Mouse (Mus musculus): Measurements from ENCODE around the gene Wbp2. TPM values are rescaled to one million over a fixed set of nuclear protein-coding genes. Genes with fewer than 3 reads are reported as not detected.

Wbp2 gene
- total and polyA plus RNA-seq, 3 experiments: 165 to 517 (median 185) TPM

- DNase-seq: peak; percentile 98
These were observed 56.5 kb downstream of the Wbp2 start, which contains the start of gene Unk for GRCm38 (mm10) chr11:116030088-116030897. Gene Unk, plus strand, starts transcription at chr11:116030322.

GRCm38 (mm10) chr11:116029086-116029865 is 57.5 kb downstream of the Wbp2 start:
- DNase-seq: no peak

Other genes starting within 250 kb of the Wbp2 start
- gene Myo15b, start 228.6 kb downstream of the Wbp2 start, total RNA-seq (2021): under 1 TPM in 1 of 2 experiments, not detected in 1; 0.35 TPM
- gene Myo15b, start 228.6 kb downstream of the Wbp2 start, polyA plus RNA-seq (2012; rRNA removed): 0.13 and 0.47 TPM in 2 replicates
- 1 to 10 TPM in 1 of 2 experiments, under 1 TPM in 1; 0.58 to 1.3 TPM for gene Smim5, start 187.0 kb downstream of the Wbp2 start, total RNA-seq (2021)
- gene Smim5, start 187.0 kb downstream of the Wbp2 start, polyA plus RNA-seq (2012; rRNA removed): 0.86 and 0.99 TPM in 2 replicates
- not detected for gene Smim6, start 175.0 kb downstream of the Wbp2 start, total RNA-seq (2021)
- gene Smim6, start 175.0 kb downstream of the Wbp2 start, polyA plus RNA-seq (2012; rRNA removed): not detected in 2 replicates
- gene Sap30bp, start 153.7 kb downstream of the Wbp2 start, total RNA-seq (2021): 10 to 100 TPM; 31.8 to 44.5 TPM
- gene Sap30bp, start 153.7 kb downstream of the Wbp2 start, polyA plus RNA-seq (2012; rRNA removed): 31.4 and 33.8 TPM in 2 replicates
- gene Recql5, start 153.5 kb downstream of the Wbp2 start, total RNA-seq (2021): 10 to 100 TPM; 20.8 to 28.3 TPM
- gene Recql5, start 153.5 kb downstream of the Wbp2 start, polyA plus RNA-seq (2012; rRNA removed): 22.4 and 25.4 TPM in 2 replicates
- 1 to 10 TPM; 2.1 to 4.3 TPM for gene Itgb4, start 112.3 kb downstream of the Wbp2 start, total RNA-seq (2021)
- 3.9 and 4.8 TPM in 2 replicates for gene Itgb4, start 112.3 kb downstream of the Wbp2 start, polyA plus RNA-seq (2012; rRNA removed)
- 10 to 100 TPM; 30.6 to 45.6 TPM for gene Galk1, start 74.3 kb downstream of the Wbp2 start, total RNA-seq (2021)
- 68.6 and 71.3 TPM in 2 replicates for gene Galk1, start 74.3 kb downstream of the Wbp2 start, polyA plus RNA-seq (2012; rRNA removed)
- 100 to 1,000 TPM; 270 to 363 TPM for gene H3f3b, start 59.0 kb downstream of the Wbp2 start, total RNA-seq (2021)
- 76.2 and 92.7 TPM in 2 replicates for gene H3f3b, start 59.0 kb downstream of the Wbp2 start, polyA plus RNA-seq (2012; rRNA removed)
- gene Unk, start 56.7 kb downstream of the Wbp2 start, total RNA-seq (2021): 10 to 100 TPM; 20.2 to 21.2 TPM
- 46.0 and 58.5 TPM in 2 replicates for gene Unk, start 56.7 kb downstream of the Wbp2 start, polyA plus RNA-seq (2012; rRNA removed)
- 1 to 10 TPM in 1 of 2 experiments, under 1 TPM in 1; 0.83 to 1.0 TPM for gene Unc13d, start 9.0 kb downstream of the Wbp2 start, total RNA-seq (2021)
- 2.3 and 3.4 TPM in 2 replicates for gene Unc13d, start 9.0 kb downstream of the Wbp2 start, polyA plus RNA-seq (2012; rRNA removed)
- gene Trim47, start 40.2 kb upstream of the Wbp2 start, total RNA-seq (2021): 10 to 100 TPM; 10.3 to 17.9 TPM
- 49.1 and 68.9 TPM in 2 replicates for gene Trim47, start 40.2 kb upstream of the Wbp2 start, polyA plus RNA-seq (2012; rRNA removed)
- 10 to 100 TPM in 1 of 2 experiments, 1 to 10 TPM in 1; 9.5 to 11.8 TPM for gene Trim65, start 44.1 kb upstream of the Wbp2 start, total RNA-seq (2021)
- 15.9 and 16.0 TPM in 2 replicates for gene Trim65, start 44.1 kb upstream of the Wbp2 start, polyA plus RNA-seq (2012; rRNA removed)
- 100 to 1,000 TPM; 102 to 108 TPM for gene Mrpl38, start 51.9 kb upstream of the Wbp2 start, total RNA-seq (2021)
- 134 and 167 TPM in 2 replicates for gene Mrpl38, start 51.9 kb upstream of the Wbp2 start, polyA plus RNA-seq (2012; rRNA removed)
- 10 to 100 TPM; 30.4 to 37.8 TPM for gene Fbf1, start 81.2 kb upstream of the Wbp2 start, total RNA-seq (2021)
- 19.5 and 21.4 TPM in 2 replicates for gene Fbf1, start 81.2 kb upstream of the Wbp2 start, polyA plus RNA-seq (2012; rRNA removed)
- 10 to 100 TPM; 24.7 to 27.3 TPM for gene Ten1, start 111.9 kb upstream of the Wbp2 start, total RNA-seq (2021)
- gene Ten1, start 111.9 kb upstream of the Wbp2 start, polyA plus RNA-seq (2012; rRNA removed): 15.0 and 16.2 TPM in 2 replicates
- 100 to 1,000 TPM; 225 TPM for gene Acox1, start 112.0 kb upstream of the Wbp2 start, total RNA-seq (2021)
- gene Acox1, start 112.0 kb upstream of the Wbp2 start, polyA plus RNA-seq (2012; rRNA removed): 64.1 and 67.5 TPM in 2 replicates
- gene Evpl, start 151.1 kb upstream of the Wbp2 start, total RNA-seq (2021): 1 to 10 TPM in 1 of 2 experiments, under 1 TPM in 1; 0.43 to 1.8 TPM
- 0.49 and 0.57 TPM in 2 replicates for gene Evpl, start 151.1 kb upstream of the Wbp2 start, polyA plus RNA-seq (2012; rRNA removed)
- 10 to 100 TPM; 70.0 to 77.0 TPM for gene Srp68, start 187.2 kb upstream of the Wbp2 start, total RNA-seq (2021)
- 21.4 and 27.6 TPM in 2 replicates for gene Srp68, start 187.2 kb upstream of the Wbp2 start, polyA plus RNA-seq (2012; rRNA removed)
- gene Galr2, start 193.9 kb upstream of the Wbp2 start, total RNA-seq (2021): under 1 TPM in 1 of 2 experiments, not detected in 1; 0.24 TPM
- 0.90 and 1.1 TPM in 2 replicates for gene Galr2, start 193.9 kb upstream of the Wbp2 start, polyA plus RNA-seq (2012; rRNA removed)
- gene Exoc7, start 220.2 kb upstream of the Wbp2 start, total RNA-seq (2021): 10 to 100 TPM; 64.9 to 67.6 TPM
- gene Exoc7, start 220.2 kb upstream of the Wbp2 start, polyA plus RNA-seq (2012; rRNA removed): 21.8 and 26.7 TPM in 2 replicates
- gene Foxj1, start 248.4 kb upstream of the Wbp2 start, total RNA-seq (2021): under 1 TPM in 1 of 2 experiments, not detected in 1; 0.14 TPM
- 0.19 and 0.26 TPM in 2 replicates for gene Foxj1, start 248.4 kb upstream of the Wbp2 start, polyA plus RNA-seq (2012; rRNA removed)